Mouse (Mus musculus) stomach, embryonic 15.5 days (tissue): ENCODE results near the gene Hnrnpm. TPM values are rescaled to one million over a fixed set of nuclear protein-coding genes. Genes with fewer than 3 reads are reported as not detected.

ENCODE experiments used
- ATAC-seq: fragments of 200-750 bp; cut with Nextera tagmentation; 2 replicates; pipeline ENCODE4 v1.8.0; 2017; ENCODE audit warnings: low read depth, moderate number of reproducible peaks, moderate TSS enrichment; ENCODE audit not compliant: insufficient read depth, low FRiP score
- H3K27ac ChIP-seq: fragments of 300-500 bp; sonication (generic); 2 replicates; pipeline ENCODE4 v1.5.1; 2015; ENCODE audit warnings: mild to moderate bottlenecking, inconsistent platforms
- H3K27me3 ChIP-seq: fragments of 300-500 bp; sonication (generic); replicated peaks from 2 replicates; pipeline ENCODE4 v1.6.1; 2015; ENCODE audit warnings: inconsistent platforms
- H3K36me3 ChIP-seq: fragments of 300-500 bp; sonication (generic); 2 replicates; pipeline ENCODE4 v1.6.1; 2015; ENCODE audit warnings: inconsistent platforms
- H3K4me1 ChIP-seq: fragments of 300-500 bp; sonication (generic); 2 replicates; pipeline ENCODE4 v1.6.1; 2015; ENCODE audit warnings: inconsistent platforms
- H3K4me2 ChIP-seq: fragments of 300-500 bp; sonication (generic); 2 replicates; pipeline ENCODE4 v1.6.1; 2015; ENCODE audit warnings: mild to moderate bottlenecking, inconsistent platforms
- H3K4me3 ChIP-seq: fragments of 300-500 bp; sonication (generic); replicated peaks from 2 replicates; pipeline ENCODE4 v1.5.1; 2015; ENCODE audit warnings: inconsistent platforms
- H3K9ac ChIP-seq: fragments of 300-500 bp; sonication (generic); 2 replicates; pipeline ENCODE4 v1.6.1; 2015; ENCODE audit warnings: inconsistent platforms
- H3K9me3 ChIP-seq: fragments of 300-500 bp; sonication (generic); 2 replicates; pipeline ENCODE4 v1.6.1; 2016; ENCODE audit warnings: inconsistent platforms
- WGBS: fragments of 180-500 bp; shearing (Covaris S2); methylation state at CpG from one replicate; pipeline ENCODE4 v1.1.7; 2015; 5-methylcytosine and 5-hydroxymethylcytosine counted together
- polyA plus RNA-seq: library from polyadenylated mRNA; unstranded; fragments of >200 nt; fragmentation: Nextera tagmentation; extraction: Ambion mirVana; gene quantifications from 2 replicates; pipeline ENCODE4 v1.2.1, GENCODE M21; 2015

Gene Hnrnpm
- polyA plus RNA-seq, 1 experiment from 2014 or later: 248 TPM

- Histone ChIP-seq H3K4me1 (no peaks in the 10 kb centered on the region), H3K27ac (no peak overlapping the region), H3K9me3 (no peaks in the 10 kb centered on the region), H3K36me3 (peaks cover 31% of the 10 kb centered on the region), H3K4me3 (no peak overlapping the region), H3K27me3 (no peaks in the 10 kb centered on the region), H3K4me2 (no peak overlapping the region), H3K9ac (no peak overlapping the region)
- WGBS: 60% methylated on average over 3 of the region's 3 CpGs
- ATAC-seq: 0 out of 2 replicates have a peak, but pooled peaks have one; percentile 60
These were observed 19.8 kb downstream of the Hnrnpm start for GRCm38 (mm10) chr17:33666813-33667212.

- Histone ChIP-seq H3K4me3 (no peak overlapping the region), H3K4me2 (no peak overlapping the region), H3K9ac (no peak overlapping the region), H3K27me3 (no peaks in the 10 kb centered on the region), H3K4me1 (no peaks in the 10 kb centered on the region), H3K27ac (no peak overlapping the region), H3K9me3 (no peaks in the 10 kb centered on the region), H3K36me3 (peaks cover 80% of the 10 kb centered on the region)
- no peak for ATAC-seq
- whole genome bisulfite sequencing: 98% methylated on average over 34 of the region's 34 CpGs
These were observed 36.7 kb downstream of the Hnrnpm start for GRCm38 (mm10) chr17:33649781-33650475.

DNA sequence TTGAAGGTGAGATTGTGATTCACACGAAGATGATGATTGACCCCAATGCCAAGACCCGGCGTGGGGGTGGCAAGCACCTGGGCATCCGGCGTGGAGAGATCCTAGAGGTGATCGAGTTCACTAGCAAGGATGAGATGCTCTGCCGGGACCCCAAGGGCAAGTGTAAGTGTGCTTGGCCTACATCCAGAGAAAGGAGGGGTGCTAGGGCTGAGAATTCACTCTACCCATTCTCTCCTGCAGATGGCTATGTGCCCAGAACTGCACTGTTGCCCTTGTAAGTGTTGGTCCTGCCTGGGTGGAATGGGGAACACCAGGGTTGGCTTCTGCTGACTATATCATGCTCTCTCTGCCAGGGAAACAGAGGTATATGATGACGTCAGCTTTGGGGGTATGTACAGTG is 41.6 kb downstream of the Hnrnpm start:
- peaks cover 63% of the 10 kb centered on the region for H3K36me3 ChIP-seq
- WGBS: 94% methylated on average over 8 of the region's 8 CpGs
- no peak for ATAC-seq

DNA sequence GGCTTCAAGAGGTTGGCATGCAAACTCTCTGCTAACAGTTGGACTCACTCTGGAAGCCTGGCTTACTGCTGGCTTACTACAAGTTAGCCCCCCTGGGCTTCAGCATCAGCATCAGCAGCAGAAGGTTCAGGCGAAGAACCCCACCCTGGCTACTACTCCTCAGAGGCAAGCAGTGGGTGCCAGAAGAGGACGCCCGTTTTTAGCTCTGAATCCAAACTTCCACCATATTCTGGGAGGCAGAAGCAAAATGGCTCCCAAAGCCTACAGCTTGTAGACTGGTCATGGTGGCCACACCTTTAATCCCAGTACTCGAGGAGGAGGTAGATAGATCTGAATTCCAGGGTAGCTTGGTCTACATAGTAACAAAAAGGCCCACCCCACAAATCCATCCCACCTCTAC is 42.6 kb downstream of the Hnrnpm start:
- ATAC-seq: no peak
- Histone ChIP-seq H3K4me2 (no peak overlapping the region), H3K36me3 (peaks cover 53% of the 10 kb centered on the region), H3K9me3 (no peaks in the 10 kb centered on the region), H3K27me3 (no peaks in the 10 kb centered on the region), H3K4me3 (no peak overlapping the region), H3K27ac (no peak overlapping the region), H3K9ac (no peak overlapping the region), H3K4me1 (no peaks in the 10 kb centered on the region)
- WGBS: 83% methylated on average over 4 of the region's 4 CpGs

More for the DNA sequence above, 41.6 kb downstream of the Hnrnpm start:
- Histone ChIP-seq H3K27me3 (no peaks in the 10 kb centered on the region), H3K4me3 (no peak overlapping the region), H3K4me2 (no peak overlapping the region), H3K9ac (no peak overlapping the region), H3K27ac (no peak overlapping the region), H3K4me1 (no peaks in the 10 kb centered on the region), H3K9me3 (no peaks in the 10 kb centered on the region)

DNA sequence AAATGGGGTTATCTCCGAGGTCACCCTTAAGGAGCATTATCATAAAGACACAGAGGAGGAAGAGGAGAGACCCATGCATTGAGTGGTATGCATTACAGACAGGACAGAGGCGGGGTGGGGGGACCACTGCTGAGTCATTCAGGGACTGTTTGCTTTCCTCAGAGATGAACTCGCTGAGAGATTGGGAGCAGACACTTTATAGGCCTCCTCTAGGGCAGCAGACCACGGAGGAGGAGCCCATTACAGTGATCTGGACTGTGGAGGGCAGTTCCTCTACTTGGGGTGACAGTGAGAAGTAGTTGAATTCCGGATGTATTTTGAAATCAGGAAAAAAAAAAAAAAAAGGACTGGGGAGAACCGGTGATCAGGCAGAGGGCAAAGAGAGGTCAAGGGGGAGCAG is 46.9 kb downstream of the Hnrnpm start:
- 58% methylated on average over 6 of the region's 6 CpGs for WGBS
- H3K4me2 ChIP-seq: no peak overlapping the region
- no peaks in the 10 kb centered on the region for H3K9me3 ChIP-seq
- no peaks in the 10 kb centered on the region for H3K27me3 ChIP-seq
- no peak overlapping the region for H3K27ac ChIP-seq
- ATAC-seq: 0 out of 2 replicates have a peak, but pooled peaks have one; percentile 16
- no peaks in the 10 kb centered on the region for H3K4me1 ChIP-seq
- peaks cover 16% of the 10 kb centered on the region for H3K36me3 ChIP-seq
- no peak overlapping the region for H3K9ac ChIP-seq
- no peak overlapping the region for H3K4me3 ChIP-seq

DNA sequence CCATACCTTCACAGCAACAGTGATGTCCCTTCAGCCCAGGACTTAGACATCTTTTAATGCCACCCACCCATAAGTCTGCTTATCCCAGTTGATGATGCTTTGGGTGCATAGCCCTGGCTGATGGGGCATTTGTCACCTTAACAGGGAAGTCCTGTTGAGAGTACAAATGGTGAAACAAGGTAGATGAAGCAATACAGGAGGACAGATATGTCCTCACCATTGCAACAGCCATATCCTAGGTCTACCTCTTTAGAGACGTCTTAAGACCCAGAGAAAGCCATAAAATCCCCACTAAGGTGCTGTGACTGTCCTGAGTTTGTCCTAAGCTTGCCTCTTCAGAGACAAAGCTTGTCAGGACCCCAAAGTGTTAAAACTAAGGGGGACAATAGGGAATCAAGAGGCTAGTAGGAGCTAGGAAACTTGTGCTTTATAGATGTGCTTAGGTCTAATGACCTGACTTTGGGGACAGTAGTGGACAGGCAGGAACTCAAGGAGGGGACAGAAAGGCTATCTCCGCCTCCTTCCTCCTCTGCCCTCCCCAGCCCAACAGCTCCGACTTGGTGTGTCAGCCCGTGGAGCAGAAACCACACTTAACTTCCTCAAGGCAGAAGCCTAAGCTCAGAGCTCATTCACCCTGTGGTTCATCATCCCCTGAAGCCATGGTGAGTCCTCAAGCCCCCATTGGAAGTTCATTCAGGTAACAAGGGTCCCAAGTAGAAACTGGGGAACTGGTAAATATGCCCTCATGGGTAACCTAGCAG is 49.0 kb downstream of the Hnrnpm start, which contains the start of gene Pram1:
TSS of gene Pram1 (plus strand) at position 541 of the 761 bp plus-strand sequence.
- Histone ChIP-seq H3K4me2 (no peak within 1 kb of the TSS), H3K36me3 (peaks cover 6% of the 10 kb centered on the region), H3K9ac (no peak within 1 kb of the TSS), H3K9me3 (no peaks in the 10 kb centered on the region), H3K4me3 (no peak within 1 kb of the TSS), H3K4me1 (no peaks in the 10 kb centered on the region), H3K27ac (no peak within 1 kb of the TSS), H3K27me3 (no peaks in the 10 kb centered on the region)
- no peak for ATAC-seq
- 78% methylated on average over 4 of the region's 4 CpGs for WGBS

DNA sequence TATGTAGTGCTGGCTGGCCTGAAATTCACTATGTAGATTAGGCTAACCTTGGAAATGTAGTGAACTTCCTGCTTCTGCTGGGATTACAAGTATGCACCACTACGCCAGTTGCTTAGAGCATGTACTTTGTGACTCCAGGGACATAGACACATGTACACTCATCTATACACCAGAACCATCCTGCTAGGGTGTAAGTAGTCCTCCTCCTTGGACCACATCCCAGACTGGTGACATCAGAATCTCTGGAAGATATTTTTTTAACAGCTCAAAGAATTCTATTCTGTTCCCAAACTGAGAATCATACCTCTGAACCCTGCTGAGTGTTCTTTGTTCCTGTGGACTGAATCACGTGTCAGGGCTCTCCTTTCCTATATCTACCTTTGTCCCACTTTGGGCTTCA is 49.6 kb downstream of the Hnrnpm start:
- Histone ChIP-seq H3K4me1 (no peaks in the 10 kb centered on the region), H3K9me3 (no peaks in the 10 kb centered on the region), H3K4me3 (no peak overlapping the region), H3K9ac (no peak overlapping the region), H3K4me2 (no peak overlapping the region), H3K27ac (no peak overlapping the region), H3K27me3 (no peaks in the 10 kb centered on the region), H3K36me3 (peaks cover under 1% of the 10 kb centered on the region)
- 81% methylated on average over 2 of the region's 2 CpGs for WGBS
- ATAC-seq: no peak

- Histone ChIP-seq H3K36me3 (peaks cover 15% of the 10 kb centered on the region; the same call in 1 of the 2 replicates), H3K4me2 (no peak overlapping the region), H3K4me1 (peaks cover 15% of the 10 kb centered on the region), H3K27me3 (no peaks in the 10 kb centered on the region), H3K9ac (no peak overlapping the region), H3K4me3 (no peak overlapping the region), H3K9me3 (no peaks in the 10 kb centered on the region), H3K27ac (no peak overlapping the region)
- 90% methylated on average over 5 of the region's 5 CpGs for WGBS
- ATAC-seq: no peak
These were observed 54.9 kb downstream of the Hnrnpm start for GRCm38 (mm10) chr17:33631796-33632195.

- WGBS: 95% methylated on average over 9 of the region's 9 CpGs
- H3K9me3 ChIP-seq: no peaks in the 10 kb centered on the region
These were observed 55.4 kb downstream of the Hnrnpm start for GRCm38 (mm10) chr17:33631236-33631635.

GRCm38 (mm10) chr17:33630171-33630895 is 56.3 kb downstream of the Hnrnpm start:
- no peak for ATAC-seq
- Histone ChIP-seq H3K4me3 (peak overlapping the region; percentile 72; the same call in 1 of the 2 replicates), H3K27me3 (no peaks in the 10 kb centered on the region), H3K9me3 (no peaks in the 10 kb centered on the region), H3K36me3 (peaks cover 15% of the 10 kb centered on the region; the same call in 1 of the 2 replicates), H3K4me2 (peak overlapping the region; percentile 77), H3K27ac (no peak overlapping the region), H3K9ac (no peak overlapping the region), H3K4me1 (peaks cover 15% of the 10 kb centered on the region)
- 88% methylated on average over 13 of the region's 13 CpGs for WGBS

More at GRCm38 (mm10) chr17:33631236-33631635, 55.4 kb downstream of the Hnrnpm start:
- ATAC-seq: no peak
- no peaks in the 10 kb centered on the region for H3K27me3 ChIP-seq
- no peak overlapping the region for H3K27ac ChIP-seq
- no peak overlapping the region for H3K4me3 ChIP-seq
- H3K4me2 ChIP-seq: no peak overlapping the region
- H3K9ac ChIP-seq: no peak overlapping the region
- peaks cover 15% of the 10 kb centered on the region; the same call in 1 of the 2 replicates for H3K36me3 ChIP-seq
- H3K4me1 ChIP-seq: peaks cover 15% of the 10 kb centered on the region

DNA sequence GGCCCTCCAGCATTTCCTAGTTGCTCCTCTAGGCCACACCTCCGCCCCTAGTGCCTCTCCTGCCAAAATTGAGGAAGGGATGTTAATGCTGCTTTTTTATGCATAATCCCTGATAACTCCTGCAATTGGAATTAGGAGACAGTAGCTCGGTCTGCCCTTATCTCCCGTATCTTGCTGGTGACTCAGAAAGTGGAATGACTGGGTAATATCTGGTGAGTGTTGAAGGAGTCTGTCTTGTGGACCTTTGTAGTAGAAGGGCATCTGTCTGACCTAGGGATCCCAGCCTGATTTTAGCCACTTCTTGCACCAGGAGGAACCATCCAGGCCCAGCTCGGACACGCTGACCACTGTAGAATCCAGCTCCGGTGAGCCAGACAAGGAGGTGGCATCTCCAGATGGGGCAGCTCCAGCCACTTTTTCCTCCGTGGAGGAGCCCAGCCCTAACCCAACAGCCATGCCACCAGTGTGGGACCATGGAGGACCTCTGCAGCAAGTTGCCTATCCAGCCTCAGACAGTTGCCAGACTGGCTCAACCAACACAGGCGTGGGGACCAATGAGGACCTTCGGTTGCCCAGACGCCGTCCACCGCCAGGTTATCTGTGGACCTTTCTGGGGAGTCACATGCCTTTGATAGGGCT is 57.1 kb downstream of the Hnrnpm start:
- Histone ChIP-seq H3K4me3 (peak overlapping the region; percentile 72), H3K4me1 (peaks cover 15% of the 10 kb centered on the region), H3K9ac (peak overlapping the region; percentile 57; the same call in 1 of the 2 replicates), H3K27me3 (no peaks in the 10 kb centered on the region), H3K27ac (peak overlapping the region; percentile 99), H3K36me3 (peaks cover 15% of the 10 kb centered on the region; the same call in 1 of the 2 replicates), H3K4me2 (peak overlapping the region; percentile 77), H3K9me3 (no peaks in the 10 kb centered on the region)
- 64% methylated on average over 12 of the region's 12 CpGs for WGBS
- ATAC-seq: peak; percentile 20
